Comparison of ENCODE assay signal across 23 mouse cellular contexts in genomic region chr10:96515923-96516258, GRCm38 (mm10).
"Had no signal": no experiment of that assay in that cellular context is flagged by ENCODE, and none has a peak within 500 bp of the region (broad histone marks: within the 10 kb centered on the region; RNA-seq: fewer than 3 reads in every experiment).

No protein-coding gene starts in this region.

- H3K27me3 ChIP-seq: limb, embryonic 12.5 days; limb, embryonic 15.5 days; lung, embryonic 15.5 days; neural tube, embryonic 12.5 days; neural tube, embryonic 15.5 days; stomach, embryonic 15.5 days had no signal

- H3K9me3 ChIP-seq: limb, embryonic 12.5 days; limb, embryonic 15.5 days; lung, embryonic 15.5 days; neural tube, embryonic 12.5 days; neural tube, embryonic 15.5 days; stomach, embryonic 15.5 days had no signal

- ATAC-seq: liver, postnatal 0 days had no signal

- DNase-seq: kidney, postnatal 25 days; layer of hippocampus, adult 9-11 months; layer of hippocampus, postnatal 36 days; left cerebral cortex, postnatal 4 days; liver, postnatal 0 days; lung, postnatal 10 days; lung, postnatal 36 days; midbrain, embryonic 14.5 days; right cerebral cortex, postnatal 25 days; spleen, adult 18-20 months; thymus, adult 2 months; thymus, postnatal 14 days; thymus, postnatal 4 days had no signal

- H3K36me3 ChIP-seq: limb, embryonic 12.5 days; limb, embryonic 15.5 days; lung, embryonic 15.5 days; neural tube, embryonic 12.5 days; neural tube, embryonic 15.5 days; stomach, embryonic 15.5 days had no signal

- H3K27ac ChIP-seq: kidney, postnatal 0 days; layer of hippocampus, adult 2 months; left cerebral cortex, adult 2 months; limb, embryonic 12.5 days; limb, embryonic 15.5 days; liver, embryonic 14.5 days; lung, embryonic 15.5 days; neural tube, embryonic 12.5 days; neural tube, embryonic 15.5 days had no signal

- H3K4me1 ChIP-seq: limb, embryonic 12.5 days; limb, embryonic 15.5 days; neural tube, embryonic 12.5 days; neural tube, embryonic 15.5 days; stomach, embryonic 15.5 days had no signal

- H3K4me3 ChIP-seq: layer of hippocampus, adult 2 months; left cerebral cortex, adult 2 months; limb, embryonic 12.5 days; limb, embryonic 15.5 days; lung, embryonic 15.5 days; neural tube, embryonic 12.5 days; neural tube, embryonic 15.5 days; stomach, embryonic 15.5 days had no signal
